Mouse (Mus musculus): ENCODE results near the gene Rhob. TPM values are rescaled to one million over a fixed set of nuclear protein-coding genes. Genes with fewer than 3 reads are reported as not detected.
"Not testable (repeated sequence)": the region's sequence is repeated elsewhere in the genome, so short reads cannot be mapped to it uniquely, and the experiment has no call there.

Rhob gene
- polyA plus RNA-seq, 1 experiment from 2014 or later, result 32.2 TPM

GRCm38 (mm10) chr12:8465680-8466079, 34.1 kb downstream of the Rhob start:
- ATAC-seq, result no peak
- H3K4me1 ChIP-seq (replicated peaks), result peaks cover 7% of the 10 kb centered on the region; the same call in 1 of the 2 replicates
- no peak overlapping the region for H3K4me2 ChIP-seq (replicated peaks)
- H3K4me3 ChIP-seq (replicated peaks), result no peak overlapping the region
- H3K36me3 ChIP-seq, result no peaks in the 10 kb centered on the region
- WGBS, result 88% methylated on average over 3 of the region's 3 CpGs
- H3K27me3 ChIP-seq (replicated peaks), result no peaks in the 10 kb centered on the region
- H3K27ac ChIP-seq, result no peak overlapping the region
- no peak overlapping the region for H3K9ac ChIP-seq
- no peaks in the 10 kb centered on the region for H3K9me3 ChIP-seq

GRCm38 (mm10) chr12:8464961-8465360, 34.8 kb downstream of the Rhob start:
- Histone ChIP-seq H3K27me3 (replicated peaks) (no peaks in the 10 kb centered on the region), H3K9me3 (no peaks in the 10 kb centered on the region), H3K4me1 (replicated peaks) (peaks cover 7% of the 10 kb centered on the region; the same call in 1 of the 2 replicates), H3K9ac (no peak overlapping the region), H3K27ac (no peak overlapping the region), H3K4me2 (replicated peaks) (no peak overlapping the region), H3K4me3 (replicated peaks) (no peak overlapping the region), H3K36me3 (no peaks in the 10 kb centered on the region)
- 77% methylated on average over 5 of the region's 5 CpGs for WGBS
- no peak for ATAC-seq

- Histone ChIP-seq H3K4me3 (replicated peaks) (no peak overlapping the region), H3K4me2 (replicated peaks) (no peak overlapping the region), H3K27me3 (replicated peaks) (no peaks in the 10 kb centered on the region), H3K4me1 (replicated peaks) (peaks cover 7% of the 10 kb centered on the region; the same call in 1 of the 2 replicates), H3K27ac (no peak overlapping the region), H3K36me3 (no peaks in the 10 kb centered on the region), H3K9me3 (no peaks in the 10 kb centered on the region), H3K9ac (no peak overlapping the region)
- 71% methylated on average over 3 of the region's 3 CpGs for WGBS
- ATAC-seq, result no peak
Measured at GRCm38 (mm10) chr12:8463599-8464160, 36.1 kb downstream of the Rhob start.

GRCm38 (mm10) chr12:8462533-8462932, 37.3 kb downstream of the Rhob start:
- no peaks in the 10 kb centered on the region for H3K36me3 ChIP-seq
- H3K27ac ChIP-seq, result no peak overlapping the region
- peaks cover 7% of the 10 kb centered on the region; the same call in 1 of the 2 replicates for H3K4me1 ChIP-seq (replicated peaks)
- H3K4me3 ChIP-seq (replicated peaks), result no peak overlapping the region
- H3K4me2 ChIP-seq (replicated peaks), result no peak overlapping the region
- 89% methylated on average over 5 of the region's 5 CpGs for WGBS
- H3K9ac ChIP-seq, result no peak overlapping the region
- no peaks in the 10 kb centered on the region for H3K27me3 ChIP-seq (replicated peaks)
- ATAC-seq, result no peak
- H3K9me3 ChIP-seq, result no peaks in the 10 kb centered on the region

- H3K9ac ChIP-seq; H3K4me2 ChIP-seq (replicated peaks); H3K36me3 ChIP-seq; H3K4me1 ChIP-seq (replicated peaks); H3K27ac ChIP-seq; ATAC-seq; H3K4me3 ChIP-seq (replicated peaks); H3K27me3 ChIP-seq (replicated peaks); H3K9me3 ChIP-seq: not testable (repeated sequence)
- WGBS, result 93% methylated on average over 8 of the region's 8 CpGs
Measured at GRCm38 (mm10) chr12:8461575-8461974, 38.2 kb downstream of the Rhob start.

GRCm38 (mm10) chr12:8458400-8458799, 41.4 kb downstream of the Rhob start:
- Histone ChIP-seq H3K4me1 (replicated peaks) (peaks cover 6% of the 10 kb centered on the region), H3K27ac (no peak overlapping the region), H3K4me2 (replicated peaks) (no peak overlapping the region), H3K27me3 (replicated peaks) (no peaks in the 10 kb centered on the region), H3K9ac (no peak overlapping the region), H3K9me3 (no peaks in the 10 kb centered on the region), H3K4me3 (replicated peaks) (no peak overlapping the region), H3K36me3 (no peaks in the 10 kb centered on the region)
- no peak for ATAC-seq
- 61% methylated on average over 8 of the region's 8 CpGs for WGBS

GRCm38 (mm10) chr12:8457052-8457451, 42.8 kb downstream of the Rhob start:
- no peak overlapping the region for H3K4me3 ChIP-seq (replicated peaks)
- H3K27ac ChIP-seq, result no peak overlapping the region
- H3K27me3 ChIP-seq (replicated peaks), result no peaks in the 10 kb centered on the region
- H3K9ac ChIP-seq, result no peak overlapping the region
- H3K9me3 ChIP-seq, result no peaks in the 10 kb centered on the region
- peak; percentile 22; the same call in 1 of the 2 replicates for ATAC-seq
- H3K36me3 ChIP-seq, result no peaks in the 10 kb centered on the region
- 64% methylated on average over 5 of the region's 5 CpGs for WGBS
- H3K4me1 ChIP-seq (replicated peaks), result peaks cover 8% of the 10 kb centered on the region
- no peak overlapping the region for H3K4me2 ChIP-seq (replicated peaks)

- WGBS, result 75% methylated on average over 2 of the region's 2 CpGs
- H3K27ac ChIP-seq, result no peak overlapping the region
Measured at GRCm38 (mm10) chr12:8455046-8455445, 44.8 kb downstream of the Rhob start.

GRCm38 (mm10) chr12:8454487-8454886, 45.3 kb downstream of the Rhob start:
- H3K27ac ChIP-seq, result no peak overlapping the region
- H3K4me2 ChIP-seq (replicated peaks), result no peak overlapping the region
- H3K36me3 ChIP-seq, result no peaks in the 10 kb centered on the region
- no peak for ATAC-seq
- H3K9me3 ChIP-seq, result no peaks in the 10 kb centered on the region
- 72% methylated on average over 3 of the region's 3 CpGs for WGBS
- no peak overlapping the region for H3K9ac ChIP-seq
- H3K4me1 ChIP-seq (replicated peaks), result peaks cover 20% of the 10 kb centered on the region
- H3K4me3 ChIP-seq (replicated peaks), result no peak overlapping the region
- H3K27me3 ChIP-seq (replicated peaks), result no peaks in the 10 kb centered on the region

More at GRCm38 (mm10) chr12:8455046-8455445, 44.8 kb downstream of the Rhob start:
- H3K36me3 ChIP-seq, result no peaks in the 10 kb centered on the region
- H3K4me1 ChIP-seq (replicated peaks), result peaks cover 20% of the 10 kb centered on the region
- no peaks in the 10 kb centered on the region for H3K27me3 ChIP-seq (replicated peaks)
- no peak for ATAC-seq
- no peak overlapping the region for H3K4me3 ChIP-seq (replicated peaks)
- no peaks in the 10 kb centered on the region for H3K9me3 ChIP-seq
- no peak overlapping the region for H3K4me2 ChIP-seq (replicated peaks)
- no peak overlapping the region for H3K9ac ChIP-seq

GRCm38 (mm10) chr12:8452766-8453621, 46.8 kb downstream of the Rhob start:
- peak overlapping the region; percentile 14; the same call in 1 of the 2 replicates for H3K27ac ChIP-seq
- WGBS, result 68% methylated on average over 7 of the region's 7 CpGs
- peaks cover 17% of the 10 kb centered on the region for H3K4me1 ChIP-seq (replicated peaks)
- no peaks in the 10 kb centered on the region for H3K27me3 ChIP-seq (replicated peaks)
- H3K4me2 ChIP-seq (replicated peaks), result no peak overlapping the region
- ATAC-seq, result no peak
- no peaks in the 10 kb centered on the region for H3K36me3 ChIP-seq
- no peak overlapping the region for H3K9ac ChIP-seq
- H3K4me3 ChIP-seq (replicated peaks), result no peak overlapping the region
- H3K9me3 ChIP-seq, result no peaks in the 10 kb centered on the region

- Histone ChIP-seq H3K4me2 (replicated peaks) (no peak overlapping the region), H3K9me3 (no peaks in the 10 kb centered on the region), H3K4me1 (replicated peaks) (peaks cover 17% of the 10 kb centered on the region), H3K4me3 (replicated peaks) (no peak overlapping the region), H3K36me3 (no peaks in the 10 kb centered on the region), H3K27ac (no peak overlapping the region), H3K27me3 (replicated peaks) (no peaks in the 10 kb centered on the region), H3K9ac (no peak overlapping the region)
- 61% methylated on average over 7 of the region's 7 CpGs for WGBS
- peak; percentile 63 for ATAC-seq
Measured at GRCm38 (mm10) chr12:8451571-8452485, 48.0 kb downstream of the Rhob start.

GRCm38 (mm10) chr12:8450639-8451038, 49.2 kb downstream of the Rhob start:
- Histone ChIP-seq H3K9ac (no peak overlapping the region), H3K4me2 (replicated peaks) (no peak overlapping the region), H3K4me1 (replicated peaks) (peaks cover 17% of the 10 kb centered on the region), H3K27ac (no peak overlapping the region), H3K36me3 (no peaks in the 10 kb centered on the region), H3K27me3 (replicated peaks) (no peaks in the 10 kb centered on the region), H3K4me3 (replicated peaks) (no peak overlapping the region), H3K9me3 (no peaks in the 10 kb centered on the region)
- no peak for ATAC-seq
- 83% methylated on average over 6 of the region's 6 CpGs for WGBS

All from intestine, embryonic 15.5 days (tissue).